Mouse (Mus musculus) lung, postnatal 10 days (tissue): Measurements from ENCODE around the gene Peli1.
"Not testable (repeated sequence)": the region's sequence is repeated elsewhere in the genome, so short reads cannot be mapped to it uniquely, and the experiment has no call there.

Source experiments
- DNase-seq: peaks from one replicate; pipeline ENCODE4 v3.0.0; 2021

Gene Peli1

DNA sequence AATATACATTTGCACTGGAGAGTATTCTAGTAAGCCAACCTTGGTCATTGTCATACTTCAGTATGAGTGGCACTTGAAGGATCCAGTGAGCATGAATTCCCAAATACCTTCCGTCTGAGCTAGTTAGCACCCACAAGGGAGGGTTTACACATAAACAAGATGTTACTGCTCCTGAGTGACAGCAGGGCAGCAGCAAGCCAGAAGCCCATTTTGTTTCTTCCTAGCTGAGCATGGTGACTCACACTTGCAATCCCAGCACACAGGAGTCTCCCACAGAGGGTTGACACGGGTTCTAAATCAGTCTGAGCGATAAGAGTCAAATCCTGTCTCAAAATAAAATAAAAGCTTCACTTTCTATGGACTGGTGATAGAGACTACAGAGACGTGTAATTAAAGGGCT lies 66.5 kb downstream of the Peli1 start:
- DNase-seq, result no peak

DNA sequence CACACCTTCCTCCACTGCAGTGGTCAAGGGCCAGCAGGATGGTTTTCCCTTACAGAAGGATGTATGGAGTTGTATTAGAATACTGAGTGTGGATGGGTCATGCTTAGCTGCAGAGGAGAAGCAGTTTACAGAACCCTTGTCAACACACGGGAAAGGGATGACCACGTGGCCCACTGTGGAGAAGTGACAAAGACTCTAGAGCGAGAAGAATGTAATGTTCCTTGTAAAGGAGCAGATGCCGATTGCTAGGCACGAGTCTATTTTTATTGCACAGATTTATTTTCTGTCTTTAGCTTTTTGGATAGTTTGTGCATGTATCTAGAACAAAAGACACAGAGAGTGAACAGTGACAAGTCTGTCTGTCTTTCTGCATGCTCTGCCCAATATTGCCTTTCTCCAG lies 71.0 kb downstream of the Peli1 start:
- no peak for DNase-seq

DNA sequence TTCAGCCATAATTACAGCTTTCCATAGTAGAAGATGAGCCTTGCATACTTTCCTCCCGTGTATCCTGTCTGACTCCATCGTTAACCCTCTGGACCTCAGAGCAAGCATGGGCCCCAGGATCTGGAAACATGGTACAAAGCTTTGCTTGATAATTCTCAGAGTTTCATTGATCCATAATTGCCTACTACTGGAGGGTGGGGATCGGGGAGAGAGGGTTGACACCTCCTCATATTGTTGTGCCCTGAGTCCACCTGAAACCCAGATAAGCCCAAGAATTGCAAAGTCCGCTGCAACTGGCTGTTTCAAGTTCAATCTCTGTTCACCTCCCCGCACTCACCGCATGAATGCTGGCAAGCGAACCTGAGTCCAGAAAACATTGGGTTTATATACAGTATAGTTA lies 72.1 kb downstream of the Peli1 start:
- DNase-seq, result no peak

DNA sequence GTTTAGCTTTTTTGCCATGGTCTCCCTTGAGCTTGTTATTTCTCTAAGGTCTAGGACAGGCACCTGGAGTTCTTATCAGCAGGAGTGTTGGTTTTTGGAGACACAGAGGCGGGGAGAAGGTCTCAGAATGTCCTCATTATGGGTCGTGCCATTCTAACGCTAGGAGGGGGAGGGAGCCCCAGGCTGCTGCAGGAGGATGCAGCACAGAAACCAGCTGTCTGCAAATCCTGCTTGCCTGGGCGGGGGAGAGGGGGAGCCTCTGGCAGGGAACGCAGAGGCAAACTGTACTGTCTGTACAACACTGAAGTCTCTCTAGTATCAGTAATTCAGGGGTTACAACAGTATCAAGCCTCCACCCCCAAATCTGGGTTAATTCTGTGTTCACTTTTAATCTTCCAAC lies 72.6 kb downstream of the Peli1 start:
- DNase-seq, result peak; percentile 36

DNA sequence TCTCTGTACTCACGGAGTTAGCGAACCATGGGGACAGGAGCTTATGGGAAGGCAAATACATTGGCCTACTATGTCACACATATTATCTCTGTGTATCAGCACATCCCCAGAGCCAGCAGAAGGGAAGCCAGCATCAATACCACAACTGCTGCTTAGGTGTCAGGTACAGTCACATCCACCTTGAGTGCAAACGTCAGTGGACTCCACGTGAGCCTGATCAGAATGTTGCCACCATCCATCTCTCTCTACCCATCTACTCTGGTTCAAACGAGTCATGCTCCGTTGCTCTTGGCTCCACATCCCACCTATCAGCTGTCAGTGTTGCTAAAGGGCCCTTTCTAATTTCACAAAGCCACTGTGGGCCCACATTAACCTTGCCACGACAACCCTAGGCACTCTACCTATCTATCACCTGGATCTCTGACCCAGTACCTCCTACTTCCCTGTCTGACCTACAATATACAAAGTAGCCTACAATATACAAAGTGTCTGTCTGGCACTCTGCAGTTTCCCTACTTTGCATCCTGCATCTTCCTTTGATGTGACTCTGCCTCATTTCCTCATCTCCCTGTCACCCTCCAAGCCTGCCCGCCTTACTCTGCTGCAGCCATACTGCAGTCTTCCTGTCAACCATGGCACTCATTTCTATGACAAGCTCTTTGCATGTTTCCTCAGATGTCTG lies 73.4 kb downstream of the Peli1 start:
- no peak for DNase-seq

DNA sequence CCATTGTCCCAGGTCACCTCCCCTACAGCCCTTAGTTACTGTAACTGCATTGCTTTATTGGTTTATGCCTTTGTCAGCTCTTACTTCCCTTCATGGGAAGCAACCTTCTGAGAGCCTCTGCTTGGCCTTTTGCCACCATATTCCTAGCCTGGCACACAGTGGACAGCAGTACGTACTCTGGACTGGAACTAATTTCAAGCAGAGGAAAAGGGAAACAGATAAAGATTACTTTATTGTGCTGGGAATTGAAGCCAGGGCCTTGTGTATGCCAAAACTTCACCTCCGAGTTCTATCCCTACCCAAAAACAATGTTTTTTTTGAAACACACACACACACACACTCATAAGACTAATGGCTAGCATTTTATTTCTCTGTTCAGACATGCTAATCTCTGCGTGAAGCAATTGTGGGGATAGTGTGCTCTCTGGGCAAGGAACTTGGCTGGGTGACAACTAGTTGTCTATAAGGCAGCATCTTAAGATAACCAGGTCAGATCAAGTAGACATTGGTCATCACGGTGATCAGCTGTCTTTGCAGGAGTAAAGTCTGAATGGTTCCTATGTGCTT lies 74.0 kb downstream of the Peli1 start:
- peak; percentile 37 for DNase-seq

DNA sequence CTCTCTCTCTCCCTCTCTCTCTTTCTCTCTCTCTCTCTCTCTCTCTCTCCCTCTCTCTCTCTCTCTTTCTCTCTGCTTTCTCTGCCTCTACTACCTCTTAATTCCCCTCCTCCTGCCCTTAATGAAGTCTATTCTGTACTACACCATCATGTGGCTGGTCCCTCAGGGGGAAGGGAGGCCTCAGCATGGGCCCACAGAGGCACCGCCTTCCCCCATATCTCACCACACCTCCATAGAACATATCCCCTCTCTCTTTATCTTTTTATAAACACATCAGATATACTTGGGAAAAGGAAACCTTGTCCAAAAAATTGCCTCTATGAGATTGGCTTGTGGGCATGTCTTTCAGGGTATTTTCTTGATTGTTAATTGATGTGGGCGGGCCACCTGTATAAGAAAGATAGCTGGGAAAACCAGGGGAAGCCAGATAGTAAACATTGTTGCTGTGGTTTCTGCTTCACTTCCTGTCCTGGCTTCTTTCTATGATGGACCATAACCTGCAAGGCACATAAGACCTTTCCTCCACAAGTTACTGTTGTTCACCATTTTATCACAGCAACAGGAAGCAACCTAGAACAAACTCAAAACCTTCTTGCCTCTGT lies 75.5 kb downstream of the Peli1 start:
- no peak for DNase-seq

DNA sequence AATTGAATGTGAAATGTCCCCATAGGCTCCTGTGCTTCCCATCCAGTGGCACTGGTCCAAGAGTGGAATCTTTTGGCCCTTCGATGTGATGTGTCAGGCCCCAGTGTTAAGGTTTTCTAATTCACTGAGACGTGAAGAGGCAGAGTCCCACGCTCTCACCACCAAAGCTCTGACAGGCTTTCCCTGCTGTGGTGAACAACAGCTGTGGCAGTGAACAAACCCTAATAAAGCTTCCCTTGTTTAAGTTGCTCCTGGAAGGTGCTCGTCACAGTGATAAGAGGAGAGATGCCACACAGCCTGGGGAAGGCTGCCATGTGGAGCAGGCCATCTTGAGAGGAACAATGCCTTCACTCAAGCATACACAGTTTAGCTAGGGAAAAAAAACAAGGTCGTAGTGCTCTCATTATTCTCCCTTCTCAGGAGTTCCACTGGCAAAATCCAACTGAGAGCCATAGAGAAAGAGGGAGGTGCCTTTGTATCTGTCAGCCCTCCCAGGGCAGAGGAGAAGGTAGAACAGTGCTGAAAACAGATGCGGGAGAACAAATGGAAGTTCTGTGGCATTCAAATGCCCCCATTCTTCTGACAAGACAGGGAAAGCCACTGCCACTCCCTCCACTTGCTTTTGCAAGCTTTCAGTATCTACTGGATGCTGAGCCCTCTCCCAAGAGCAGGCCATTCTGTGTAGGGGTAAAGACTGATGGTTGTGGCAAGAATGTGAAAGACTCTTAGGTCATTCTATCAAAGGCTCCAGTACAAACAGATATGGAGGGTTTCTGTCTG lies 77.9 kb downstream of the Peli1 start:
- DNase-seq, result no peak

DNA sequence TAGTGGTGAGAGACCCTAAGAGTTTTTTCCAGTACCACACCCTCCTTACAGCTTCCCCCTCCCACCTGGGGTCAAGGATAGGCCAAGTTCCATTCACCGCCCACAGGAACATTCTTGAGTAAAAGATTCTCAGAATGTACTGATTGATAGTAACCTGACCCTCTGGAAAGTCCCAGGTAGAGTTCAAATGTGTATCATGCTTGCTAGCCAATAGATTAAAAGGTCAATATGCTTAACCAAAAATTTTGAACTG lies 78.4 kb downstream of the Peli1 start:
- not testable (repeated sequence) for DNase-seq

DNA sequence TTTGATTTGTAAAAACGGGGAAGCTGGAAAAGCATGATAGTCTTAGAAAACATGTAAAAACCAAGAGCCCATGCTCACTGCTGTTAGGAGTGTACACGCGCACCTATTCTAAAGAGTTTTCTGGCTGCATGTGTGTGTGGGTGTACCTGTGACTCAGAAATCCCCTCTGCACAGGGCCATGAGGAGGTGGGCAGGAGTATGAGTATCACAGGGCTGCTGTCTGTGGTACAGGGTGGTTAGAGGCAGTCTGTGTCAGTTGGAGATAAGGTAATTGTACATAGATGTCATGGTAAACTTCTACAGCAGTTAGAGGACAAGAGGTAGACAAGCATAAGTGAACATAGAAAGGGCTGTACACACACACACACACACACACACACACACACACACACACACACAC lies 81.2 kb downstream of the Peli1 start:
- no peak for DNase-seq

DNA sequence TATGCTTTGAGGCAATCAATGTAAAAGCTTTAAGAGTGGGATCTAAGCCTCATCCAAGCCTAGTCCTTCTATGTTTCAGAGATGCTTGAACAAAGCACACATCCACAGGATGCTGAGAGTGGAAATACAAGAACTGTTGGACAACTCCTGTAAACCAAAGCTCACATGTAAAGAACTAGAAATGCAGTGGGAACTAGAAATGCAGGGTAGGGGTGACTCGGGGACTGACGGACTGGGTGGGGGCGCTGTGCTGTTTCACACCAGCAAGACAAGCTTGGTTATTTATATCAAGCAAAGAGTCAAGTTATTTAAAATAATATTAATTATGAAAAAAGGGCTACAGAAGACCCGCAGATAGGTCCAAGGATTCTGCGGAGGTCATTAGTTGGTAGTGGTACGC lies 82.8 kb downstream of the Peli1 start:
- DNase-seq, result no peak

DNA sequence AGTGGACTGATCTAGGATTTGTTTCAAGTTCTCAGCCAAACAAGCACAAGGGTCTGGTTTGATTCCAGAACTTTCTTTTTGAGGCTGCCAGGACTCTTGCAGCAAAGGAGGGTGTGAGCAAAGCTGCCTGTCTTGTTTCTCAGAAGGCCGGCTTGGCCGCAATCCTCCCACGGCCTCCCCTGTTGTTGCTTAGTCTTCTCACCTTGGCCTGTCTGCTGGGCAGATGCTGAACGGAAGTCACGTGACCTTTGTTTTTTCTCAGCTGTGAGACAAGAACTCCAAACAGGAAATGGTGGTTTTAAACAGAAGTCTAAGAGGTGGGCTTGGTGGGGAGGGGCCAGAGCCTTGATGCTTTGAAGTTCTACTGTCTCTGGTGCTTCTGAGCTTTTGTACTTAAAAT lies 83.3 kb downstream of the Peli1 start:
- DNase-seq, result peak; percentile 89

DNA sequence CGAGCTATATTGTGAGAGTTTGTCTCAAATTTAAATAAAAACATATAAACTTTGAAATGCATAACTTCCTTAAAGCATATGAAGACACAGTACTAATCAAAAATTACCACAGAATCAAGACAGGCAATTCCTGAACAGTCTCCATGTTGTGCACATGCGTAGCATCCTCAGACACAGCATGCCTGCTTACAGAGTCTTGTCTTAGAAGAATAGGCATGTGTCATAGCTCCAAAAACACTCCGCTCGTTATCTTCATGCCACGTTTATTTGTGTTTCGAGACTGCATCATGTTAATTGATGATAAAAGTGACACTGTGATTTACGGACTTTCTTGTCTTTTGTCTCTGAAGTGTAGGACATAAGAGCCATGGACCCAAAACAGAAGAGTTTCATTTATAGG lies 84.0 kb downstream of the Peli1 start:
- DNase-seq, result no peak

DNA sequence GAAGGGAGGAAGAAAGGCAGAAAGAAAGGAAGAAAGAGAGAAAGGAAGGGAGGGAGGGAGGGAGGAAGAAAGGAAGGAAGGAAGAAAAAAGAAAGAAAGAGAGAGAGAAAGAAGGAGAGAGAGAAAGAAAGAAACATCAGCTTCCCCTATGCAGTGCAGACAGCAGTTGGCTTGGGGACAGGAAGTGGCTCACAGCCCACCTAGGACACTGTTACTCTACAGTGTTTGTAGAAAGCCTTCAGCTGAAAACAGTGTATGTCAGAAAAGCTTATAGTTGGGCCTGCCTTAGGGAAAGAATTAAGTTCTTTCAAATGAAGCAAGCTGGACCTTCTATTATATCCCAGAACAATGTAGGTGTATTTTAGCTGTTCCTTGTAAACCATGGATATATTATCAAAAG lies 85.4 kb downstream of the Peli1 start:
- DNase-seq, result no peak

DNA sequence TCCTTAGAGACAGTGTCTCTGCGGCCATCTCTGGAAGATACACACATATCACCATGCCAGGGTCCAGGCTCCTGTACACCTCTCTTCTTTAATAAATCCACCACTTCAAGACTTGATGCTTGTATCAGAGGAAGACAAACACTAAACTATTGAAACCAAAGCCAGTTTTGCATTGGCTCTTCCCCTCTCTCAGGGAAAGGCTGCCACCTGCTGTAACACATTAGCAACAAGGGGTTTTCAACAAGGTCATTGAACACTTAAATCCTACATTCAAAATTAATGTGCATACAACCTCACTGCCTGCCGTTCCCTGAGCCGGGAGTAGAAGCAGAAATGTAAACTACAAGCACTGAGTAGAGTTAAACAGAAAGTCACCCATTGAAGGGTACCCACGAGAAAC lies 87.3 kb downstream of the Peli1 start:
- peak; percentile 76 for DNase-seq

DNA sequence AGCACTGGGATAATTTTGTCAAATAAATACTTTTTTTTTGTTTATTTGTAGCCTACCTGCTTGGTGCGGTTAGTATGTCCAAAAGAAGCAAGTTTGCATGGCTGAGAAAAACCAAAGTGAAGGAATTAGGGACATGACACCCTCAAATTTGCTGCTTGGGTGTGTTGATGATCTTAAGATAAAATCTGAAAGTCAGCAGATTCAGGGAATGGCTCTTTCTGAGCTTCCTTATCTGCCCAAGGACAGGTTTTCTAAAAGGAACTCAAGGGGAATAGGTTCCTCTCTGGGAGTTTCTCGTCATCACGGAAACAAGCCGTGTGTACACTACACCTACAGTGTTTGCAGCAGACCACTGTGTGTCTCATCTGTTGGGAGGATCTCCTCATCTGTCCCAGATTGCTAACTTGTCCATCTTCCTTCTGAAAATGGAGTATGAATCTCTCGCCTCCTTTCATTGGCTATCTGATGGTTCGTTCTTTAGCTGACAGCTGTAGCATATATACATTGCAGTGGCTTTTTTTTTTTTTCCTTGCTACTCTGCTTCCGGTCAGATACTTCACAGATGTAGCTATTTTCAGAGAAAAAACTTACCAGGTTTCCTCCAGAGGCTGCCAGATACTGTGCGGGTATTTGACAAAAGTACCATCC lies 88.0 kb downstream of the Peli1 start:
- DNase-seq, result no peak

DNA sequence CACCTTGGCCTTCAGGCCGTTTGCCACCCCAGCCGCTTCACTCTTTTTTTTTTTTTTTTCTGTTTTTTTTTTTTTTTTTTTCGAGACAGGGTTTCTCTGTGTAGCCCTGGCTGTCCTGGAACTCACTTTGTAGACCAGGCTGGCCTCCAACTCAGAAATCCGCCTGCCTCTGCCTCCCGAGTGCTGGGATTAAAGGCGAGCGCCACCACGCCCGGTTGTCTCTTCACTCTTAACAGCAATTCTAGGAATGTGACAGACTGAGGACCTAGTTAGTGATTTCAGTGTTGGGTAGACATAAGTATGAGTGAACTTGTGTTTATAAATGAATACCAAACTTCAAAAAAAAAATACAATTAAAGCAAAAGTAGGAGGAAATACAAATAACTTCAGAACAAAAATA lies 88.8 kb downstream of the Peli1 start:
- not testable (repeated sequence) for DNase-seq

DNA sequence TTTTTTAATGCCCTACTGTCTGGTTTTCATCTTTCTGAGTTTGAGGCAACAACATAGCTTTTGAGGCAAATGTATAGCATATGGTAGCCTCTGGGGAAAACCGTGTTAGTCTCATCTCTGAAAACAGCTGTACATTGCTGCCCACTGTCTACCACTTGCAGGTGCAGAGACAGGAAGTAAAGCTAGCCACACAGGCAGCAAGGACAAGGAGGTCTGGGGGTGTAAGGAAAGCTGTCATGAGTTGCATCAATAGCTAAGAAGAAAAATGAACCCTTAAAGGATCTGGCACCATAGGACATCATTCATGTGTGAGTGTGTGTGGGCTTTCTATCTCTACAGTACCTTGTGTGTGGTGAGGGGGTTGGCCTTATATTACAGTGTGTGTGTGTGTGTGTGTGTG lies 89.6 kb downstream of the Peli1 start:
- DNase-seq, result no peak

DNA sequence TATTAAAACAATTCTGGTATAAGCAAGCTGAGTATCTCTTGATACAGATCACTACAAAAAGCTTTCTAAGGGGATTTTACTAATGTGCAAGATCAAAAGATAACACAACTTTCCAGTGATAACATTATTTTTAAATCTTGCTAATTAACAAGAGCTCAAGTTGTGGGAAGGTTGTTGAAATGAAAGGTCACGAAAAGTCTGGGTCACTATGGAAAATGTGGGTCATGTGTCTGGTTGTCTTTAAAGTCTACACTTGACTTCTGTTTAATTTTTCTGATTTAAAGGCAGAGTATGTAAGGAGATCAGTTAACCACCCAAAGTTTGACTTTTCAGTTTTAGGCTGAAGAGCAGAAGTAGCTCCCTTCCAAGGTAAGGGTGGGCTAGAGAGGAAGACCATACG lies 90.5 kb downstream of the Peli1 start:
- DNase-seq, result no peak

DNA sequence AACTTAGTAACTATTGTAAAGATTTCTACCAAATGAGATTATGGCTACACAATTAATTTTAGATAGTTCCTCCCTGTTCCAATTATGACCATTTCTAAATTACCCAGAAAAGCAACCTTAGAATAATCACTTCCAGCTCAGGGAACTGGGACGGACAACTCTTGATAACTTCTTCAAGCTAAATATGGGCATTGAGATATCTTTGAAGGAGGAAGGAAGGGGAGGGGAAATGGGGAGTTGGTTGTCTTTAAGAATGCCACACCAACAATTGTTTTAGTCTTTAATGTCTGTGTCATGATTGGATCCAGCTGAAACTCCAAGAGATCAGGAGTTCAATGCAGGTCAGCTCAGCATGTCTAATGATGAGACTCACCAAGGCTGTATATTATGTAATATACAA lies 91.6 kb downstream of the Peli1 start:
- no peak for DNase-seq

DNA sequence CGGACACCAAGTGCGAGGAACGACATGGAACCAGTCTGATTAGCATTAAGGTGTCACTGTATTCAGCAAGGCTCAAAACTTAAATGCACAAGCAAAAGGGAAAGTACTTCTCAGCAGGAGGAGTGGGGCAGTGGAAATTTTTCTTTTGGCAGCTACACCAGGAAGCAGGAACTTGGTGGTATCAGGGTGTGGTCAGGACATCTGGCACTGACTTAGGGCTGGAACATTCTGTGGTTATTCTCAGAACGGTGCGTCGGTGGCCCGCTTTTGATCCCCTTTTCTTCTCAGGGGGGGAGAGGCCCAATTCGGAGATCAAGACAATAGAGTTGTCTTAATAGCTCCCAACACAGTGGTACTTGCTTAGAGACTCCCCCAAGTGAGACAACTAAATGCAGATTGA lies 100.7 kb downstream of the Peli1 start:
- not testable (repeated sequence) for DNase-seq

DNA sequence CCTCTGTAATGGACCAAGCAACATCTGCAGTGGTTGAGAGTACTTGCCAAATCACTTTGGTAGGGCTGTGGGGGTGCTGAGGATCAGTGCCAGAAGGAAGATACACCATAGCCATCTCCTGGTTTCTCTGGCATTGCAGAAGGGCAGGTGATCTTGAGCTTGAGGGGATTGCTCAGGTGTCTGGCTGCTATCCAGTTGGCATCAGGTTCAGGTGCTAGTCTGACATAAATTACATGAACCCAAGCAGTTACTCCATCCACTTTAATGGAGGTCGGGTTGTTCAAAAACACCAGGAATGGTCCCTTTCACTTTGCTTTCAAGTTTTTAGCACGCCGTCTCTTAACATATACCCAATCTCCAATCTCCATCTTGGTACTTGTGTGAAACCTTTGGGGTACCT lies 103.8 kb downstream of the Peli1 start:
- DNase-seq, result no peak
